Mouse (Mus musculus): Measurements from ENCODE around the gene Gm45753. TPM values are rescaled to one million over a fixed set of nuclear protein-coding genes. Genes with fewer than 3 reads are reported as not detected.
"Not testable (repeated sequence)": the region's sequence is repeated elsewhere in the genome, so short reads cannot be mapped to it uniquely, and the experiment has no call there.

Gene Gm45753
- total RNA-seq (2022): not detected

- DNase-seq (ENCODE audit: low spot score in 2 of 2): no peak
Measured at GRCm38 (mm10) chr8:45308366-45308765, at the start of gene Gm45753. Gene Gm45753, minus strand, starts transcription at chr8:45308466.

- DNase-seq (ENCODE audit: low spot score in 2 of 2): no peak
Measured at GRCm38 (mm10) chr8:45355809-45356208, 47.5 kb upstream of the Gm45753 start.

- peak; percentile 24 to 27 for DNase-seq (ENCODE audit: low spot score in 2 of 2)
Measured at GRCm38 (mm10) chr8:45345031-45345430, 36.8 kb upstream of the Gm45753 start.

- DNase-seq (ENCODE audit: low spot score in 2 of 2): no peak
Measured at GRCm38 (mm10) chr8:45344298-45344697, 36.0 kb upstream of the Gm45753 start.

- DNase-seq (ENCODE audit: low spot score in 2 of 2): no peak
Measured at GRCm38 (mm10) chr8:45341630-45342628, 33.7 kb upstream of the Gm45753 start.

GRCm38 (mm10) chr8:45333493-45333892 lies 25.2 kb upstream of the Gm45753 start:
- no peak for DNase-seq (ENCODE audit: low spot score in 2 of 2)

GRCm38 (mm10) chr8:45332685-45333409 lies 24.6 kb upstream of the Gm45753 start, which contains the start of gene Cyp4v3:
Gene Cyp4v3, minus strand, starts transcription at chr8:45333216.
- DNase-seq (ENCODE audit: low spot score in 2 of 2): peak; percentile 43 to 62

GRCm38 (mm10) chr8:45330856-45331255 lies 22.6 kb upstream of the Gm45753 start:
- no peak for DNase-seq (ENCODE audit: low spot score in 2 of 2)

- no peak for DNase-seq (ENCODE audit: low spot score in 2 of 2)
Measured at GRCm38 (mm10) chr8:45329206-45329980, 21.1 kb upstream of the Gm45753 start.

GRCm38 (mm10) chr8:45327076-45327475 lies 18.8 kb upstream of the Gm45753 start:
- not testable (repeated sequence) for DNase-seq (ENCODE audit: low spot score in 2 of 2)

GRCm38 (mm10) chr8:45324151-45324550 lies 15.9 kb upstream of the Gm45753 start:
- no peak for DNase-seq (ENCODE audit: low spot score in 2 of 2)

GRCm38 (mm10) chr8:45321365-45321764 lies 13.1 kb upstream of the Gm45753 start:
- DNase-seq (ENCODE audit: low spot score in 2 of 2): no peak

GRCm38 (mm10) chr8:45320930-45321329 lies 12.7 kb upstream of the Gm45753 start:
- DNase-seq (ENCODE audit: low spot score in 2 of 2): no peak

GRCm38 (mm10) chr8:45310967-45311366 lies 2.7 kb upstream of the Gm45753 start:
- DNase-seq (ENCODE audit: low spot score in 2 of 2): no peak

GRCm38 (mm10) chr8:45305479-45305878 lies 2.8 kb downstream of the Gm45753 start:
- no peak for DNase-seq (ENCODE audit: low spot score in 2 of 2)

- no peak for DNase-seq (ENCODE audit: low spot score in 2 of 2)
Measured at GRCm38 (mm10) chr8:45304354-45304753, 3.9 kb downstream of the Gm45753 start.

GRCm38 (mm10) chr8:45302390-45302789 lies 5.9 kb downstream of the Gm45753 start:
- DNase-seq (ENCODE audit: low spot score in 2 of 2): no peak

GRCm38 (mm10) chr8:45295276-45295675 lies 13.0 kb downstream of the Gm45753 start:
- DNase-seq (ENCODE audit: low spot score in 2 of 2): no peak

GRCm38 (mm10) chr8:45294687-45295086 lies 13.6 kb downstream of the Gm45753 start, which contains the start of gene Klkb1:
Gene Klkb1, minus strand, starts transcription at chr8:45294859.
- DNase-seq (ENCODE audit: low spot score in 2 of 2): no peak

- DNase-seq (ENCODE audit: low spot score in 2 of 2): no peak
Measured at GRCm38 (mm10) chr8:45291790-45292189, 16.5 kb downstream of the Gm45753 start.

GRCm38 (mm10) chr8:45281630-45282029 lies 26.6 kb downstream of the Gm45753 start:
- no peak for DNase-seq (ENCODE audit: low spot score in 2 of 2)

All from gastrocnemius, adult 8-10 months (tissue).